Mouse (Mus musculus) heart, postnatal 0 days (tissue): Measurements from ENCODE around the gene Gm4553.

Experiments used
- CTCF ChIP-seq: IDR thresholded peaks from 2 replicates; pipeline ENCODE4 v1.5.1; 2016; ENCODE audit warnings: antibody characterized with exemption, control low read depth, low read depth
- EP300 ChIP-seq: IDR thresholded peaks from 2 replicates; pipeline ENCODE4 v1.6.1; 2016; ENCODE audit warnings: antibody characterized with exemption, low read depth

DNA sequence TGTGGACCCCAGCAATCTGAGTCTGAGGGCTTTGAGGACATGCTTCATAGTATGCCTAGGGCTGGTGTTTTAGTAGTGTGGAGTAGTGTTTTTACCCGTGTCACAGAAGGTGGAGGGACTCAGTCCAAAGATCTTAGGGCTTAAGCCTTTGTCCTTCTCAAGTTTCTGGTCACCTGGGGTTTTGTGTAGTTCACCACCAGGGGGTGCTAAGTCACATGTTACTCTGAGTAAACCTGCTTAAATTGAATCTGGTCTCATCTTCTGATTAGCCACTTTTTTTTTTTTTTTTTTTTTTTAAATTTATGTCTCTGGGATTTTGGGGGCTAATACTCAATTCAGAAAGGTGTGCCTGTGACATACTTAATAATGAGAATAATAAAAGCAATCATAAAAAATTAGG lies 19.5 kb downstream of the Gm4553 start:
- TF ChIP-seq CTCF: peak; percentile 57
- TF ChIP-seq EP300: no peak
